Mouse (Mus musculus): ENCODE data around the gene Trmt10b.
A peak's percentile ranks its signal among the peaks of the same experiment; 100 is the strongest.

Trmt10b gene

GRCm38 (mm10) chr4:45296662-45297564 is at the start of gene Trmt10b:
Gene Trmt10b (plus strand): TSS chr4:45297127.
- DNase-seq: peak; percentile 78

DNA sequence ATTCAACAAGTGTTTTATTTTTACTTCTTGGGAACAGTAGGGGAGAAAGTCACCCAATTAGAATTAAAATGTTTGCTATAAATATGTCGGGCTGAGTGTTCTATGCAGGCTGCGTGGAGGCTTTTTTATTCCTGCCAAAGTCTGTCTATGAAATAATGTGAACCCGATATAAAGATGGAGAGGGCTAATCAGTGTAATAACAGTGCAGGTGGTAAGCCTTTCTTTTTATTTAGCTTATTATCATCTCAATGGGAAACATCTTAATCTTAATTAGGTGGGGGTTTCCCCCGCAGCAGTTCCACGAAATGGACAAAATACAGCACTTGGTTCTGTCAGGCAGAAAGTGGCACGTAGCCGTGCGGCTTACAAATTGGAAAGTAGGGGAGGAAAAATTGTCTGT is 45.7 kb upstream of the Trmt10b start:
- no peak for DNase-seq

DNA sequence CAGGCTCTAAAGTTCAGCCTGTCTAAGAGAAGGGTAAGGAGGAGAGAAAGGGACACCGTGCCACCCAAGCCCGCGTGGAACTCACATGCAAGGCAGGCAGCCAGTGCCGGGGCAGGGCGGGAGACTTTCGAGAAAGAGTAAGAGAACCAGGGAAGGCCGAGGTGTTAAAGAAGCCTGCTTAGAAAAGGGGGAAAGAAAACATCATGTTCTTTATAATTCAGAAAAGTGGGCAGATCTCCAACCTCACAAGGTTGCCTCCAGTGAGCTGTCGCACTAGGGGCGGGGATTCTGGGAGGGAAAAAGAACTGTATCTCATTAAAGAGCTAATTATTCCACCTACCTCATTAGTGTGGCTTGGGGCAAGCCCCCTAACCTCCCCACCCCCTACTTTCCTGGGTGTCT is 44.1 kb upstream of the Trmt10b start:
- no peak for DNase-seq

- DNase-seq: no peak
Measured at GRCm38 (mm10) chr4:45253839-45254601, 42.9 kb upstream of the Trmt10b start.

- no peak for DNase-seq
Measured at GRCm38 (mm10) chr4:45259232-45259832, 37.6 kb upstream of the Trmt10b start.

- DNase-seq: no peak
Measured at GRCm38 (mm10) chr4:45261551-45261950, 35.4 kb upstream of the Trmt10b start.

DNA sequence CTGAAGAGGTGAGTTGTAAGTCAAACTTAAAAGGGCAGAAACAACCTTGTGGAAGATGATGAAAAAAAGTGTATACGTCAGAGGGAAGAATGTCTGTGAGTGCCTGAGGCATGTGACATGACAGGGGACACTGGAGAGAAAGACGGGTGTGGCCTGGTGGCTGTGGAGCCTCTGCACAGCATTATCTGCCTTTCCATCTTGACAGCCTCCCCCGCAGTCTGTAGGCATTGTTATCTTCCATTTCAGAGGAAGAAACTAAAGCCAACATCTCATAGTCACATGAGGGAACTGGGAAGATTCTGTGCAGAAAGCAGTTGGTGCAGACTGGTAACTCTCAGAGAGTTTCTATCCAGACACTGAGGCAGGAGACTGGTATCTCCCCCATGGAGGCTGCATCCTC is 29.0 kb upstream of the Trmt10b start:
- no peak for DNase-seq

GRCm38 (mm10) chr4:45271041-45271452 is 25.9 kb upstream of the Trmt10b start:
- peak in 1 of 2 experiments; percentile 32 for DNase-seq

GRCm38 (mm10) chr4:45275770-45276169 is 21.2 kb upstream of the Trmt10b start:
- no peak for DNase-seq

- no peak for DNase-seq
Measured at GRCm38 (mm10) chr4:45279292-45279691, 17.6 kb upstream of the Trmt10b start.

DNA sequence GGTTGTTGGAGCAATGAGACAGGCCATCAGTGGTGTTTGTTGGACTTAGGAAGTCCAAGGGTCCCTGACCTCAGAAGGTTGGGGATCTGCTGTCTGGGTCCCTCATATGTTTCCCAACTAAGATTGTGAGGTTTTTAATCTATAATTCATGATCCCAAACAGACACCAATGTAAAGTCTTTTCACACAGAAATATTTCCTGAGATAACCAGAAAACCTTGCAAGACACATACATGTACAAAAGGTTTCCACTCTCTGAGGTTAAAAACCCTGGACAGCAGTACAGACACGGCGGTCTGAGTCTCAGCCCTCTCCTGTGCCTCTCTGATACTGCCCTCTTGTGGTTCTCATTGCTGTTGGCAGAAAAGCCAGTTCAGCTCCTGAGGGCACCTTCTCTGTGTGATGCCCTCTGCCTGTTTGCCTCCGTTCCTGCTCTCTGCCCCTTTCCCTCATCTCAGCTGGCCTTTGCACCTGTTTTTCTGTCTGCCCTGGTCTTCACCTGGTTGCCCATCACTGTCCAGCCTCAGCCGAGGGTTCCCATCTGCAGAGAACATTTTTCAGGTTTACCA is 16.9 kb upstream of the Trmt10b start:
- peak; percentile 40 to 56 for DNase-seq

GRCm38 (mm10) chr4:45286318-45286717 is 10.6 kb upstream of the Trmt10b start:
- no peak for DNase-seq

- DNase-seq: no peak
Measured at GRCm38 (mm10) chr4:45287906-45288305, 9.0 kb upstream of the Trmt10b start.

DNA sequence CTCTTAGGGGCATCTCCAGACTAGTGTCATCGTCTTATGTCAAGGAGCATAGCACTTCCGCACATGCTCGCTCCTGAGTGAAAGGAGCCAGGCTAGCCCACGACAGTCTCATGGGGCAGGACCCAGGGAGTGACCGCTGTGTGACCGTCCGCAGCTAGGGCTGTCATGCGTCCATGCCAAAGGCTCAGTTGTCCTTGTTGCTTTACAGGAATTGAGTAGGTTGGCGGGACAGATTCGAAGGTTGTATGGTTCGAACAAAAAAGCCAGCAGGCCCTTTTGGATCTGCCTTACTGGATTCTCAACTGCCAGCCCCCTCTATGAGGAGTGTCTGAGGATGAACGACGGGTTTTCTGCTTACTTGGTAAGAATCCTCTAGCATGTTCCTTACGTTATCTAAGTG is 8.6 kb downstream of the Trmt10b start:
- DNase-seq: no peak

GRCm38 (mm10) chr4:45308046-45308445 is 11.1 kb downstream of the Trmt10b start:
- no peak for DNase-seq

GRCm38 (mm10) chr4:45308606-45309005 is 11.7 kb downstream of the Trmt10b start:
- DNase-seq: no peak

- DNase-seq: no peak
Measured at GRCm38 (mm10) chr4:45311056-45311455, 14.1 kb downstream of the Trmt10b start.

GRCm38 (mm10) chr4:45320159-45320816 is 23.4 kb downstream of the Trmt10b start:
- DNase-seq: peak; percentile 88 to 89

- DNase-seq: no peak
Measured at GRCm38 (mm10) chr4:45331139-45331538, 34.2 kb downstream of the Trmt10b start.

DNA sequence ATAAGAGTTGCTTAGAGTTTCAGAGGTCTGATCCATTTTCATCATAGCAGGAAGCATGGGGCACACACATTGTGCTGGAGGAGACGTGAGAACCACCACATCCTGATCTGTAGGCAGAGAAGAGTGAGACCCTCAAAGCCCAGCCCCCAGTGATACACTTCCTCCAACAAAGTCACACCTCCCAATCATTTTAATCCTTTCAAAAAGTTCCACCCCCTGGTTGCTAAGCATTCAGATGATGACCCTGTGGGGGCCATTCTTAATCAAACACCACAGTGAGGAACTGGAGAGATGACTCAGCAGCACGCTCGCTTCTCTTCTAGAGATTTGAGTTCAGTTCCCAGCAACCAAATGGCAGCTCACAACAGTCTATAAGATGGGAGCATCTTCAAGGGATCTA is 35.5 kb downstream of the Trmt10b start:
- no peak for DNase-seq

DNA sequence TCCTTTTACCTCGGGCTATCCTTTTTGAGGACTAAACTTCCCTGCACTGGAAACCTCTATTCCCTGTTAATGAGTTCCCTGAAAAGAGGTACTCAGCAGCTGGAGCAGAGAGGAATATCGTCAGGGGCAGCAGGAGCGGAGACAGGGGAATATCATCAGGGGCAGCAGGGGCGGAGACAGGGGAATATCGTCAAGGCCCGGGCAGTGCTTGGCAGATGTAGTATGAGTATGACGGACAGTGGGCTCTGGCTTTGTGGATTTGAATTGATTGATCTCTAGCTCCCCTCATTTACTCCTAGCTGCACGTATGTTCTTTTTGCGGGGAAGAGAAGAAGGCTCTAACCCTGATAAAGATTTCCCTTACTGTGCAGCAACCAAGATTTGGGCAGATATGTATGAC is 44.3 kb downstream of the Trmt10b start:
- DNase-seq: no peak

- peak; percentile 94 to 95 for DNase-seq
Measured at GRCm38 (mm10) chr4:45341669-45342249, 44.8 kb downstream of the Trmt10b start, which contains the start of gene Dcaf10. Gene Dcaf10 (plus strand): TSS chr4:45342101.
